Mouse (Mus musculus): ENCODE results near the gene Mea1.

DNA sequence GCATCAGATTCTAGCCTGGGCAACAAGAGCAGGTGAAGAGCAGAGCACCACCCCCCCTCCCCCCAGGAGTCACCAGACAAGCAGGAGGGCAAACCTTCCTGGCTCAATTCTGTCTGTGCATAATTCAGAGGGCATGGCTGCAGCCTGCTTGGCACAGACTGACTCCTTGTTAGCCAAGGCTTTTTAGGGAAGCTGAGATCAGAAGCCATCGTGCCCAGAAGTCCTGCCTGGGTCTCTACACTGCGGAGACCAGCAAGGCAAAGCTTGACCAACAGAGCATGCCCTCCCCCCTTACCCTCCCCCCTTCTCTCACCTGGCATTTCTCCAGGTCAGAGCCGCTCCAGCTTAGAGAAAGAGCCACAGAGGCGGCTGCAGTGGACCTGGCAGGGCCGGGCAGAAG is 15.9 kb upstream of the Mea1 start:
- TF ChIP-seq CTCF (IDR thresholded peaks at IDR 0.05; ENCODE audit: low read depth, low read length): no peak
- TF ChIP-seq POLR2A (IDR thresholded peaks at IDR 0.05; ENCODE audit: insufficient read depth, low read length): no peak

Measured in ES-Bruce4 (cell line).